Mouse (Mus musculus) layer of hippocampus, postnatal 36 days (tissue): Measurements from ENCODE around the gene Sgtb. TPM values are rescaled to one million over a fixed set of nuclear protein-coding genes. Genes with fewer than 3 reads are reported as not detected.
A peak's percentile ranks its signal among the peaks of the same experiment; 100 is the strongest.

ENCODE experiments used
- DNase-seq, 2 experiments: peaks; one replicate each; pipeline ENCODE4 v3.0.0; 2022
- total RNA-seq, 2 experiments: library from RNA; stranded (reverse); gene quantifications; 2 replicates each; pipeline ENCODE4 v1.2.3; 2021

Sgtb gene
- total RNA-seq: 10 to 100 TPM; 69.0 to 76.2 TPM

GRCm38 (mm10) chr13:104109288-104109815, at the start of gene Sgtb, which contains the start of gene Nln:
Sgtb (plus strand) TSS chr13:104109741.
Nln (minus strand) TSS chr13:104109614.
- peak; percentile 75 to 76 for DNase-seq

GRCm38 (mm10) chr13:104060231-104060630, 49.3 kb upstream of the Sgtb start:
- DNase-seq: no peak

- DNase-seq: no peak
Observed at GRCm38 (mm10) chr13:104061975-104062750, 47.4 kb upstream of the Sgtb start.

GRCm38 (mm10) chr13:104063061-104063460, 46.5 kb upstream of the Sgtb start:
- DNase-seq: no peak

DNA sequence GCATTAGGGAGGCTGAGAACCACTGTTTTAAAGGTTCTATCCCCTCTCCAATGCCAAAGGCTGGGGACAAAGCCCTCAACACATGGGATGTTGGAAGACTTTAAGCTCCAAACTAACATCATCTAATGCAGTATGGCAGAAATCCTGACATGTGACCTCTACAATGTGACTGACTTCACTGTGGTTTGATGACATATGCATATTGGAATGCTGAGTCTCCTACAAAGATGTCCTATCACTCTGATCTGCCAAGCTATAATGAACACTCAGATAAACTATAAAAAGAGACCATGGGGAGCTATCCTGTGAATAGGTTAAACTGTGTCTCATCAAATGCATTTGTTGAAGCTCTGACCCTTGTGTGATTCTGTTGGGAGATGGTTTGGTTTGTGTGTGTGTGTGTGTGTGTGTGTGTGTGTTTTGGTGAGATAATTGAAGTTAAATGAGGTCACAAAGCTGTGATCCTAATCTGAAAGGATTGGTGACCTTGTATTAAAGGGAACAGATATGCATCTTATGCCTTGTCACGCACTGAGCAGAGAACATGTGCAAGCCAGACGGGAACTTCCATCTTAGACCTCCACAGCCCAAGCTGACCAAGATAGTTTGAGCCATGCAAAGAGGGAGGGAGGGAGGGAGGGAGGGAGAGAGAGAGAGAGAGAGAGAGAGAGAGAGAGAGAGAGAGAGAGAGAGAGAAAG, 43.7 kb upstream of the Sgtb start:
- no peak for DNase-seq

DNA sequence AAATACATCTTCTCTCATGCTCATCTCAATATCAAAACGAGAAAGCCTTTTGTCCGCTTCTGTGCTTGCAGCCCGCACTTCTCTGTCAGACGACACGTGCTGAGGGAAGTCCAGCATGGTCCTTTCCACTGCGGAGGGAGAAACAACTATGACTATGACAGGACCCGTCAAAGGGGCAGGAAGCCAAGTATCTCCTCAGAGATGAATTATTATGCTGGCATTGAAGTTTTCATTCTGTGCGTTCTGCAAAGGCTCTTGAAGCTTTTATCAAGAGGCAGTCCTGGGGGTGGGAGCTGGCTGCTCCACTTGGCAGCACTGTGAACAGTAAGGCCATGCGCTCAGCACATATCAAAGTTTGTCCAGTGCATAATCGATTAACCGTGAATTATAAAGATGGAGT, 40.3 kb upstream of the Sgtb start:
- no peak for DNase-seq

GRCm38 (mm10) chr13:104070703-104071102, 38.8 kb upstream of the Sgtb start:
- no peak for DNase-seq

DNA sequence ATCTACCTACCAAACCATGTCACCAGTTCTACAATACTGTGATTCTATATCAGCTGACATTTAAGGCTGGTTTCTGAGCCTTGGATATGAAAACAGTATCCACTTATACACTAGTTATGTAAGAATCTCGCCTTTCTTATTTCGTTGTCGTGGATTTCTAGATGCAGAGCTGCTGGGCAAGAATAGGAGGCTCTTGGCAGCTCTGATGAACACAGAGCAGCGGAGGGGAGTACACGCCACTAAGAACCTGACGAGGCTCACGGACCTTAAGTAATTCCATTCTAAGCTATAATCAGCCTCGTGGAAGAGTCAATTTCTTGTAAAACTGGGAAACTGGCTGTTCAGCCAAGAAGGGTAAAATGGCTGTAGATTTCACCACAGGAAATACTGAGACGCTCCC, 37.2 kb upstream of the Sgtb start:
- DNase-seq: no peak

DNA sequence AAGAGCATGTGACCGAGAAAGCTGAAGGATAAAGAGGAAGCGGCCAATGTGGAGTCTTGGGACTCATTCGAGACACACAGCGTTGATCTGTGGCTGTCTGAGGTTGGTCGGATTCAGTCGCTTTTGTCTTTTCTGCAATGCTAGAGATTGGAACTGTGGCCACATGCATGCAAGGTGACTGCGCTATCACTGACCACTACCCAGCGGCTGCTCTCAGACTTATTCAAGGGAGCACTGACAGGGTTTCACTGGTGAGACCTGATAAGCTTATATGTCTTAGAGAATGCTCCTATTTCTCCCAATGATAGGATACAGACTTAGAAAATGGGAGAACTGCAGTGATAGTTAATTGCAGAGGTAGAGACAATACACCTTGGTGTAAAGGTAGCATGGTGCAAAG, 35.3 kb upstream of the Sgtb start:
- no peak for DNase-seq

- no peak for DNase-seq
Observed at GRCm38 (mm10) chr13:104074731-104075130, 34.8 kb upstream of the Sgtb start.

- DNase-seq: no peak
Observed at GRCm38 (mm10) chr13:104076993-104077392, 32.5 kb upstream of the Sgtb start.

- no peak for DNase-seq
Observed at GRCm38 (mm10) chr13:104082504-104082903, 27.0 kb upstream of the Sgtb start.

DNA sequence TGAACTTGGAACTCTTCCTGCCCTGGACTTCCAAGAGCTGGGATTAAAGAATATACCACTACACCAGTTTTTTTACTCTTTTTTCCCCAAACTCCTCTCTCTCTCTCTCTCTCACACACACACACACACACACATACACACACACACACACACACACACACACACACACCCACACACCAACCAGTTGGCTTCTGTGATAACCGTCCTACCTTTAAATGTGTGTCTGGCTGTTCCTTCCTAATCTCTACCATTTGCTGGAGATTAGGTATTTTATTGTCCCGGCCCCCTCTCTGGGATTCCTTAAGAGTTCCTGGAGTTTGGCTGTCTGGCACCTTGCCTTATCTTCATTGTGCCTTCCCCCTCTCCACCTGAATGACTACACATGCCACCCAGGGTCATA, 24.9 kb upstream of the Sgtb start:
- no peak for DNase-seq

DNA sequence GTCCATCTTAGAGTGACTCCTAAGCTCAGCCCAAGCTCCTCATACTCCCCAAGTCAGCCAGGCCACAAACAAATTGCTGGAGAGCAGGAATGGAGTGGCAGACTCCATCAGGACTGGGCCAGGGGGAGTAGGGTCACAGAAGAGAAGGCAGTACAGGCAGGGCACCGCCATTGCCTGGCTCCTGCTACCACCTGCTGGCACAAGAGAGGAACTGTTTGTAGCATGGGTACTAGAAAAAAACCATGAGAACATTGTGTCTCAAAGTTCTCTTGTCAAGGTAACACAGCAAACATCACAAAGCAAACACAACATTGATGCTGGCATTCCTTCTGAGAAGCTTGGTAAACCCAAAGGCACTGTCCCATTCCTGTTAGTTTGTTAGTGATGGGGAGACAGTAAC, 20.2 kb upstream of the Sgtb start:
- DNase-seq: peak in 1 of 2 experiments; percentile 31

DNA sequence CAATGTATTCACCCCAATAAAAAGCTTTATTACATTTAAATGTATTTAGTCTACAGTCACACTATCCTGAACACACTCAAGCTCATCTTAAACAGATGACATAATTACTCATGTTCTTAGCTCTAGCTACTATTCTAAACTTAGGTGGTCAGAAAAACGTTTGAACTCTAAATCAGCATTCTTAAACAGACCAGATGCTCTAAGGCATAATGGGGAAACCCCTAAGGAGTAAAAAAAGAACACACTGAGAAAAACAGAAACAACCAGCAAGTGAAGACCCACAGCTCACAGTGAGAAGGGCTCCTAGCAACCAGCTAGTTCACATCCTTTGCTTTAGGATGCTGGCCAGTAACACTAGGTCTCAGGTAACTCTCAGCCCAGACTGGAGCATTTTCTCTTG, 17.8 kb upstream of the Sgtb start:
- no peak for DNase-seq

DNA sequence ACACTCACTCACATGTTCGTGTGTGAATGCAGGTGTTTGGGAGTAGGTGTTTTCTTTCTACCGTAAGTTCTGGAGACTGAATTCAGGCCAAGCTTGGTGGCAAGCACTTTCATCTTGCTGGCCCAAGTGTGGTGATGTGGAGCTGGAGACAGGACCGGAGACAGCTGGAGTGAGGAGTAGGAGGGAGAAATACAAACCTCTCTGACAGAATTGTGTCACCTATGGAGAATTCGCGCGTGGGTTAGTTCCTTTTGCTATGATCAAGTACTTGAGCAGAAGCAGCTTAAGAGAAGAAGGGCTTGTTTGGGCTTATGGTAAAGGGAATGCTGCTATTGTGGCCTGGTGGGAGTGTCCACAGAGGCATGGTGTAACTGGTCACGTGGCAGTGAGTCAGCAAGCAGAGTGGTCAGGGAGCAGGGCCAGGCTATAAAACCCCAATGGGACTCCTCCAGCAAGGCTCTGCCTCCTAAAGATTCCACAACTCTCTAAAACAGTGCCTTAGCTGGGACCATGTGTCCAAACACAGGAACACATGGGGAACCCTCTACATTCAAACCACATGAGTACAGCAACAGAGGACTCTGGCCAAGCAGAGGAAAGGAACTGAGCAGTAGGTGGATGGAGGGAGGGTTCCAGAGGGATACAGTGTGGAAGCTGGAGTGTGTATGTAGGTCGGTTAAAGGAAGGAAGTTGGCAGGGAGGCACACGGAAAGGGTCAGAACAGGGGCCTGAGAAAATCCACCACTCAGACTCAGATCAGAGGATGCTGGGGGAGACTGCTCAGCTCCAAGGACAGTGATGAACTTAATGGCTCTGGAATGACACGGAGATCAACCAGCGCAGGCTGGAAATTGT, 14.8 kb upstream of the Sgtb start:
- no peak for DNase-seq

DNA sequence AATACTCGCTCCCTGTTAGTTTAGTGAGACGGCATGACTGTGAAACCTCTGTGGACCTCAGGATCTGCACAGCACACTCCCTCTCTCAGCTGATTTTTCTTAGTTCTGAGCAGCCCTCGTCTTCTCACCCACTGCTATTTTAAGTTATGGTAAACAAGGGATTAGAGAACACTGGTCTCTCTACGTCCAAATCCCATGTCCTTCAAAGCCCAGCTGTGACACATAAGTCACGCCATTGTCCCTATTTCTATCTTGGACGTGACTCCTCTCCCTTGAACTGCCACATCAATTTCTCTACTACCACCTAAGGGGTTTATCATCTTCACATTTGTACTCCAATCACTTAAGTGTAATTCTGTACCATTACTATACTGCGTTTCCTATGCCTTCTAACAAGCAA, 13.6 kb upstream of the Sgtb start:
- no peak for DNase-seq

DNA sequence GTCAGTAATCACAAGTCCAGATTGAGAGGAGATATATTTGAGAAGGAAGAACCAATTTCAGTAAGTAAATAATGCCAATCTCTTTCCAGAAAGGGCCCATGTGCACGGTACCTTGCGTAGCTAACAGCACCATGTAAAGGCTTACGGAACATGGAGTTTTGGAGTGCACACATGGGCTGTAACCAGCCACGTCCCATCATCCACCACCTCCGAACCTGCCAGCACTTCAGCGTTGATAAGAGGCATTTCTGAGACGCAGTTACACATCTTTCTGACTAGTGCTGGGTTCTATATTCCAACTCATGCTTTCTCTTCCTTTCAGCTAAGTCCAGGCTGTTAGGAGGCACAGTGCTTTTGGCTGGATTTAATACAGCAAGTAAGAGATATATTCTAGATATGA, 12.4 kb upstream of the Sgtb start:
- DNase-seq: no peak

- no peak for DNase-seq
Observed at GRCm38 (mm10) chr13:104100416-104100815, 9.1 kb upstream of the Sgtb start.

DNA sequence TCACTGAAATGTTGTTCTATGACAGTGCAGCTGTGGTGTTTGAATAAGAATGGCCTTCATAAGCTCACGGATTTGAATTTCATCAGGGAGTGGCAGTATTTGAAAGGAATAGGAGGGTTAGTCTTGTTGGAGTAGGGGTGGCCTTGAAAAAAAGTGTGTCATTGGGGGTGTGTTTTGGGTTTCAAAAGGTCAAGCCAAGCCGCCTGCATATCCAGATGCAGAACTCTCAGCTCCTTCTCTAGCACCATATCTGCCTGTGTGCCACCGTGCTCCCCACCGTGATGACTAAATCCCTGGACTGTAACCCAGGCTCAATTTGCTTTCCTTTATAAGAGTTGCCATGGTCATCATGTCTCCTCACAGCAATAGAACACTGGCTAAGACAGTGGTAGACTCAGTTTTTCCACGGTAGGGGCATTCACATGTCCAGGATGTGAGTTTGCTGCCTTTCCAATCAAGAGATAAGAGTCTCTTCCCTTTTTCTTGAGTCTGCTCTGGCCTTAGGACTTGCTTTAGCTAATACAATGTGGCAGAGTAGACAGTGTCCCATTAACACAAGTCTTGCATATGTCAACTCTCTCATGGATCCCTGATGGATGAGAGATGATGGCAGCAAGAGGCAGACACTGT, 7.8 kb upstream of the Sgtb start:
- DNase-seq: no peak

GRCm38 (mm10) chr13:104108651-104109287, 772 bp upstream of the Sgtb start:
- no peak for DNase-seq
